Mouse (Mus musculus) small intestine, adult 2 months (tissue): ENCODE measurements around the gene Vti1a.

Source experiments
- CTCF ChIP-seq: fragments of 200-500 bp; IDR thresholded peaks from 2 replicates; pipeline ENCODE4 v1.5.1; 2012; ENCODE audit warnings: low read depth, mild to moderate bottlenecking, control low read depth, inconsistent platforms, low read length, moderate library complexity, mixed read lengths; ENCODE audit not compliant: insufficient replicate concordance, insufficient read length; ENCODE audit errors: extremely low read depth
- POLR2A ChIP-seq: fragments of 200-500 bp; IDR thresholded peaks from 2 replicates; pipeline ENCODE4 v1.6.1; 2012; ENCODE audit warnings: low read depth, mild to moderate bottlenecking, control low read depth, inconsistent platforms, low read length, moderate library complexity

- TF ChIP-seq POLR2A (no peak), CTCF (no peak)
Measured at GRCm38 (mm10) chr19:55419961-55420360, 103.9 kb downstream of the Vti1a start.
